In genomic region chr2:165220347-165220945, GRCm38 (mm10) we compare ENCODE assay signal across 18 mouse cellular contexts. TPM values are rescaled to one million over a fixed set of nuclear protein-coding genes. Genes with fewer than 3 reads are reported as not detected.
"Had no signal": no experiment of that assay in that cellular context is flagged by ENCODE, and none has a peak within 500 bp of the region (broad histone marks: within the 10 kb centered on the region; RNA-seq: fewer than 3 reads in every experiment).

No protein-coding gene starts in this region.

- DNase-seq: gastrocnemius, postnatal 10 days; gastrocnemius, postnatal 25 days; heart, adult 18-20 months; heart, postnatal 10 days; heart, postnatal 4 days; kidney, adult 18-20 months; kidney, adult 8-10 months; kidney, postnatal 10 days; kidney, postnatal 25 days; kidney, postnatal 4 days; liver; liver, embryonic 13.5 days; liver, postnatal 0 days had no signal

- ATAC-seq: hindbrain, embryonic 16.5 days; inflammation-experienced regulatory T-cells, adult 6 months; intestine, embryonic 15.5 days; intestine, postnatal 0 days; liver, postnatal 0 days had no signal

RNA-seq across cellular contexts. Expression of gene Cdh22, which starts 14.2 kb away (rescaled TPM):
- total RNA-seq: granulocyte monocyte progenitor cell, adult 5-6 weeks had no signal
